Mouse (Mus musculus) spleen, adult 2 months (tissue): ENCODE results near the gene Gpr108.

Experiments used
- CTCF ChIP-seq: fragments of 200-500 bp; IDR thresholded peaks from 2 replicates; pipeline ENCODE4 v1.5.1; 2011; ENCODE audit warnings: mild to moderate bottlenecking, inconsistent platforms; ENCODE audit not compliant: insufficient read depth, insufficient read length, insufficient replicate concordance; ENCODE audit errors: extremely low read depth
- POLR2A ChIP-seq: fragments of 200-500 bp; IDR thresholded peaks from 2 replicates; pipeline ENCODE4 v1.6.1; 2011; ENCODE audit warnings: low read depth, low read length, inconsistent platforms

DNA sequence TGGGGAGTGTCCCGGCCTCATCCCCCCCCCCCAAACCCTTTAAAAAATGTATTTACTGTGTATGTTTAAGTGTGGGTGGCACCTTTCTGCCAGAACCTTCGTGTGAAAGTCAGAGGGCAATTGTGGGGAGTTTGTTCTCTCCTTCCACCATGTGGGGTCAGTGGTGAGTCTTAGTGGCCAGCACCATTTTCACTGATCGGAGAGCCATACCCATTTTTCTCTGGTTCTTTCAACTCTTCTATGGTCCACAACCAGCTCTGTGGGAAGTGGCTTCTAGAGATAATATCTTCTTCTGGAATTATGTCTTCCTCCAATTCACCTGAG, 28.4 kb downstream of the Gpr108 start:
- TF ChIP-seq CTCF: peak; percentile 53; the same call in 1 of the 2 replicates
- TF ChIP-seq POLR2A: no peak
